Mouse (Mus musculus): Measurements from ENCODE around the gene Olfml2a. TPM values are rescaled to one million over a fixed set of nuclear protein-coding genes. Genes with fewer than 3 reads are reported as not detected.

Olfml2a gene
- total and polyA plus RNA-seq, 2 experiments from 2014 or later: 3.3 to 7.5 TPM

DNA sequence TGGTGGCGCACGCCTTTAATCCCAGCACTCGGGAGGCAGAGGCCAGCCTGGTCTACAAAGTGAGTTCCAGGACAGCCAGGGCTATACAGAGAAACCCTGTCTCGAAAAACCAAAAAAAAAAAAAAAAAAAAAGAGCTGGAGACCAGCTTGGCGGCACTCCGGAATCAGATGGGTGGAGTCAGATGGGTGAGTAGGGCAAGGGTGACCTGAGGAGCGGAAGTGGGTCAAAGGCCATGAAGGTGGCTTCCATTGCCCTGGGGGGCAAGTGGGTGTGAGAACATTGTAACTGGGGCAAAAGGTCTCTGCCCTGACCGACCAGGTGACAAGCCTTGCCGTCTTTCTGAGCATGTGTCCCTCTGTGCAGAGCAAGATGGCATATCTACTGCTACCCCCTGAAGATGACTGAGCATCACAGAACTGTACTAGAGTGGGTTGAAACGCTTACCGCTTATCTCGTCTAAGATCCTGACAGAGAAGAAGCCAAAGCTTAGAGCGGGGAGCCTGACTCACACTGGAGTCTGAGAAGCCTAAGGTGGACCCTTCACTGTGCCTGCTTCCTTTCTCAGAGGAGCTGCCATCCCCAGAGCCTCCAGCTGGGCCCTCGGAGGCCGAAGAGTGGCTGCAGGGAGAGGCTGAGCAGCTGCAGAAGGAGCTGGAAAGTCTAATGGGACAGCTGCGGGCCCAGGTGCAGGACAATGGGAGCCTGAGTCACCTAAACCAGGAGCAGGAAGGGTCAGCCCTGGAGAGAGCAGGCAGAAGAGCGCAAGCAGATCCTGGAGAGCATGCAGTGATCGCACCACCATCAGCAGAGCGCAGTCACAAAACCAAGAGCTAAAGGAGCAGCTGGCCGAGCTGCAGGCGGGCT lies 44.4 kb downstream of the Olfml2a start:
- H3K4me2 ChIP-seq (ENCODE audit: low read depth, low read length): no peak overlapping the region
- H3K9ac ChIP-seq (replicated peaks; ENCODE audit: low read length): no peak overlapping the region
- DNase-seq (ENCODE audit: low spot score) (no peak), ATAC-seq (0 out of 2 replicates have a peak, but pooled peaks have one; percentile 5)
- H3K4me1 ChIP-seq (ENCODE audit: insufficient read depth, low read length): no peaks in the 10 kb centered on the region
- no peak for TF ChIP-seq CTCF (IDR thresholded peaks at IDR 0.05; ENCODE audit: low read depth)
- H3K9me3 ChIP-seq (ENCODE audit: low read length): no peaks in the 10 kb centered on the region
- H3K27me3 ChIP-seq (ENCODE audit: insufficient read depth, low read length): no peaks in the 10 kb centered on the region
- 83% methylated on average over 21 of the region's 21 CpGs for WGBS
- no peaks in the 10 kb centered on the region for H3K36me3 ChIP-seq (ENCODE audit: insufficient read depth, low read length)
- H3K27ac ChIP-seq: no peak overlapping the region
- no peak overlapping the region for H3K4me3 ChIP-seq (ENCODE audit: low read length)

DNA sequence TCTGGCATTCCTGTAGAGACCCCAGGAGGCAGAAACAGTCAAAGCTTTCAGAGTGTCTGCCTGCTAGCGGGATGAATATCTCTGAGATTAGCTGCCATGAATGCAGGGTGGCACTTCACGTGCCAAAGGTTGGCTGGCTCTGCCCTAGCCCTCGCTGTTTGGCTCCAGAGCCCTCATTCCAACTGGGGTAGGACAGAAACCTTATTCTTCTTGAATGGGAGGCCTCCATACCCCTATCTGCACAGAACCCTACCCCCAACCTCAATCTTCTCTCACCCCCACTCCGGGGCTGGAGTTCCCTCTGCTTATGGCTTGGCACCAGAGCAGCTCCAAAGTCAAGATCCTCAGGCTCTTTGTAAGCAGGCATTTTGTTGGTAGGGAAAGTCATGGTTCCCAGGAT lies 46.1 kb downstream of the Olfml2a start:
- H3K4me1 ChIP-seq (ENCODE audit: insufficient read depth, low read length): no peaks in the 10 kb centered on the region
- no peak overlapping the region for H3K27ac ChIP-seq
- H3K9me3 ChIP-seq (ENCODE audit: low read length): no peaks in the 10 kb centered on the region
- no peak overlapping the region for H3K4me2 ChIP-seq (ENCODE audit: low read depth, low read length)
- no peaks in the 10 kb centered on the region for H3K27me3 ChIP-seq (ENCODE audit: insufficient read depth, low read length)
- 44% methylated on average over 4 of the region's 4 CpGs for WGBS
- no peak for TF ChIP-seq CTCF (IDR thresholded peaks at IDR 0.05; ENCODE audit: low read depth)
- no peak overlapping the region for H3K4me3 ChIP-seq (ENCODE audit: low read length)
- DNase-seq (ENCODE audit: low spot score) (no peak), ATAC-seq (0 out of 2 replicates have a peak, but pooled peaks have one; percentile 10)
- no peaks in the 10 kb centered on the region for H3K36me3 ChIP-seq (ENCODE audit: insufficient read depth, low read length)
- no peak overlapping the region for H3K9ac ChIP-seq (replicated peaks; ENCODE audit: low read length)

DNA sequence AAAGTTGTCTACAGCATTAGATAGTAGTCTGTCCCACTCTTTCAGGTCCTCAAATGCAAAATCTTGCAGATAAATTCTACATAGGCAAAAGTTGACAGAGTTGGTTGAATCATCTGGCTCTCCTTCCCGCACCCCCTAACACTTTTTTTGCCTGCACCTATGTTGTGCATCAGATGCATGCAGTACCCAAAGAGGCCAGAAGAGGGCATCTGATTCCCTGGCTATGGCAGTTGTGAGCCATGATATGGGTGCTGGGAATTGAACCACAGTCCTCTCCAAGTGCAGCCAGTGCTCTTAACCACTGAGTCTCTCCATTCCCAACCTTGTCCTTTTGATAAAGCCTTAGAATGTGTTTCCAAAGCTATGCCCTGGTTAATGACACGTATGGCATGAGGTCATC lies 51.7 kb downstream of the Olfml2a start:
- no peak for ATAC-seq

DNA sequence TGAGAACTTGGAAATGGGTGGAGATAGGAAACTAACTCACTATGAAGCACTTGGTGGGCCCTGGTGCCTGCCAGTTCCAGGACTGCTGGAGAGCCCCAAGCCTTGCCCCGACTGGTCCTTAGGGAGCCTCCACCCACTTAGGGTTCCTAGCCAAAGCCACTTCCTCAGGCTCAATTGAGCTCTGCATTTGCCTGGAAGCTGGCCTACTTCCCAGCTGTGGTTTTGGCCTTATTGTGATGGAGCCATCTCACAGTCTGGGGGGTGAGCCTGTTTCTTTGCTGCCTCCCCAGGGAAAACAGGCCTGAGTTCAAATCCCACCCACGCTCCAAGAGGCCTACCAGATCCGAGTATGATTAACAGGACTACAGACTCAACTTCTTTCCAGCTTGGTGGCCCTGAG lies 54.8 kb downstream of the Olfml2a start:
- Histone ChIP-seq H3K9me3 (ENCODE audit: low read length) (no peaks in the 10 kb centered on the region), H3K9ac (replicated peaks; ENCODE audit: low read length) (no peak overlapping the region), H3K4me2 (ENCODE audit: low read depth, low read length) (no peak overlapping the region), H3K4me3 (ENCODE audit: low read length) (no peak overlapping the region), H3K27ac (no peak overlapping the region), H3K27me3 (ENCODE audit: insufficient read depth, low read length) (no peaks in the 10 kb centered on the region), H3K36me3 (ENCODE audit: insufficient read depth, low read length) (no peaks in the 10 kb centered on the region), H3K4me1 (ENCODE audit: insufficient read depth, low read length) (no peaks in the 10 kb centered on the region)
- ATAC-seq (no peak), DNase-seq (ENCODE audit: low spot score) (no peak)
- no peak for TF ChIP-seq CTCF (IDR thresholded peaks at IDR 0.05; ENCODE audit: low read depth)
- WGBS: 63% methylated on average over 3 of the region's 3 CpGs

More for the DNA sequence above, 51.7 kb downstream of the Olfml2a start:
- Histone ChIP-seq H3K27me3 (ENCODE audit: insufficient read depth, low read length) (no peaks in the 10 kb centered on the region), H3K9me3 (ENCODE audit: low read length) (no peaks in the 10 kb centered on the region), H3K36me3 (ENCODE audit: insufficient read depth, low read length) (no peaks in the 10 kb centered on the region), H3K4me1 (ENCODE audit: insufficient read depth, low read length) (no peaks in the 10 kb centered on the region), H3K4me2 (ENCODE audit: low read depth, low read length) (no peak overlapping the region), H3K4me3 (ENCODE audit: low read length) (no peak overlapping the region), H3K27ac (no peak overlapping the region), H3K9ac (replicated peaks; ENCODE audit: low read length) (no peak overlapping the region)
- 96% methylated on average over 2 of the region's 2 CpGs for WGBS
- no peak for DNase-seq (ENCODE audit: low spot score)
- peak; percentile 40 for TF ChIP-seq CTCF (IDR thresholded peaks at IDR 0.05; ENCODE audit: low read depth)

DNA sequence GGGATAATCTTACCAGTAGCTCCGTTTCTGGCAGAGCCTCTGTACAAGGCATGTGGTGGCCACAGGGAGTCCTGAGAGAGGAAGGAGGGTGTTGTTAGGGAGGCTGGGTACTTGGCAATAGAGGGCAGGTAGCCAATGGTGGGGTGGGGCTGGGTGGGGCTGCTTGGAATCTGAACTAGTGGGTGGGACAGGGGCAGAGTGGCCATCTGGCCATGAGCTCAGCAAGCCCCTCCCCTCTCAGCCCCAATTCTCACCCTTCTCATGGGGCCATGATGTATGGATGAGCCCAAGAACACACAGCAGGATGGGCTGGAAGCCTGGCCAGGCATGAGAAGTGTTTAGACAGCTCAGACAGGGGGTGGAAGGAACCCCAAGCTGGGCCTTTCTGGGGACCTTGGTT lies 55.6 kb downstream of the Olfml2a start:
- ATAC-seq (peak; percentile 53; the same call in 1 of the 2 replicates), DNase-seq (ENCODE audit: low spot score) (no peak)
- H3K4me2 ChIP-seq (ENCODE audit: low read depth, low read length): no peak overlapping the region
- no peak for TF ChIP-seq CTCF (IDR thresholded peaks at IDR 0.05; ENCODE audit: low read depth)
- H3K4me1 ChIP-seq (ENCODE audit: insufficient read depth, low read length): no peaks in the 10 kb centered on the region
- no peak overlapping the region for H3K4me3 ChIP-seq (ENCODE audit: low read length)
- no peaks in the 10 kb centered on the region for H3K36me3 ChIP-seq (ENCODE audit: insufficient read depth, low read length)
- no peaks in the 10 kb centered on the region for H3K9me3 ChIP-seq (ENCODE audit: low read length)
- H3K27ac ChIP-seq: no peak overlapping the region
- no peaks in the 10 kb centered on the region for H3K27me3 ChIP-seq (ENCODE audit: insufficient read depth, low read length)
- 53% methylated on average over 1 of the region's 1 CpGs for WGBS
- H3K9ac ChIP-seq (replicated peaks; ENCODE audit: low read length): no peak overlapping the region

DNA sequence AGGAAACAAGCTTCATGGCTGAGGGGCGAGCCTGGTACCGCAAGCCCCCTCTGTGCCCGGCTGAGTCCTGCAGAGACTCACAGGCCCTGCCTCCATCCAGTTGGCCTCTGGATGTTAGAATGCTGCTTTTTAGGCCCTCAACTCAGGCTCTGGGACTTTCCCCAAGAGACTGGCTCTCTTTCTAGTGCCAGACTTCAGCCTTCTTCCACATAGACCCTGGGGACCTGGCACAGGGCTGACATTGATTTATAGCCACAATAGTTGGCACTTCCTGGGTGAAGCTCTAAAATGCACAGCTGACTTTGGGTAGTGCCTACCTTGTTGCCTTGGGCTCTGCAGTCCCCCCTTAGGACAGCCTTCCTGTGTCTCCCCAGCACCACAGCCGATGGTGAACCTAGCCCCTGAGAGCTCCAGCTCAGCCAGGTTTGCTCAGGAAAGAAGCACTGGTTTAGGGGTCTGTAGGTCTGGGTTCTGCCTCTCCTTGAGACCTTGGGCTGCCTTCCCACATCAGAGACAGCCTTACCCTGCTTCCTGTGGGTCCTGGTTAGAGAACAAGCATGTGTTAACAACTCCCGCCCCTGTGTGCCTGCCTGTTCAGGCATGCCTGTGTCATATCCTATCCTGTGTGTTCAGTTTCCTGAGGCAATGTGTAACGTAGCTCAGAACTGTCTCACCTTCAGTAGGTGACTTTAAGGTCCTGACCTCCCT lies 56.2 kb downstream of the Olfml2a start:
- H3K4me2 ChIP-seq (ENCODE audit: low read depth, low read length): no peak overlapping the region
- WGBS: 79% methylated on average over 6 of the region's 6 CpGs

More for the DNA sequence above, 56.2 kb downstream of the Olfml2a start:
- no peaks in the 10 kb centered on the region for H3K36me3 ChIP-seq (ENCODE audit: insufficient read depth, low read length)
- H3K27me3 ChIP-seq (ENCODE audit: insufficient read depth, low read length): no peaks in the 10 kb centered on the region
- H3K9me3 ChIP-seq (ENCODE audit: low read length): no peaks in the 10 kb centered on the region
- no peak overlapping the region for H3K27ac ChIP-seq
- H3K4me3 ChIP-seq (ENCODE audit: low read length): no peak overlapping the region
- H3K4me1 ChIP-seq (ENCODE audit: insufficient read depth, low read length): no peaks in the 10 kb centered on the region
- DNase-seq (ENCODE audit: low spot score): no peak
- no peak for ATAC-seq
- TF ChIP-seq CTCF (IDR thresholded peaks at IDR 0.05; ENCODE audit: low read depth): no peak
- no peak overlapping the region for H3K9ac ChIP-seq (replicated peaks; ENCODE audit: low read length)
